Mouse (Mus musculus): Measurements from ENCODE around the gene Speer4f1.
"Not testable (repeated sequence)": the region's sequence is repeated elsewhere in the genome, so short reads cannot be mapped to it uniquely, and the experiment has no call there.

Speer4f1 gene

DNA sequence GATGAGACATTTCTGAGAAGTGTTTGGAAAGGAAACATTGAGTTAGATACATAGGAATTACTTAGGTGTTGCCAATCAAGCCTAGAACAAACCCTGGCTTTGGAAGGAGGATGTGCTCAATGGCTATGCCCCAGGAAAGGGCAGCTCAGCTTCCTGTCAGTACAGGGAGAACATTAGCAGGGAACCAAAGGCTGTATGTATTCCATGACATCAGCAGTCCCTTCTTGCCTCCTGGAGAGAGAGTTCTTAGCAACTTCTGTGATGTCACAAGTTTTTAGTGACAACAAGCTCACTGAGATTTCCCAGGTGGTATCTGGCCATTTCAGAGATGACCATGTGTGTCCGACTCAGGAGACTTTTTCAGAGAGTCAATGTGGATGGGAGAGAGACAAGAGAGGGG lies at the start of gene Speer4f1:
TSS of gene Speer4f1 (plus strand) at position 301 of the 400 bp plus-strand sequence.
- not testable (repeated sequence) for DNase-seq

DNA sequence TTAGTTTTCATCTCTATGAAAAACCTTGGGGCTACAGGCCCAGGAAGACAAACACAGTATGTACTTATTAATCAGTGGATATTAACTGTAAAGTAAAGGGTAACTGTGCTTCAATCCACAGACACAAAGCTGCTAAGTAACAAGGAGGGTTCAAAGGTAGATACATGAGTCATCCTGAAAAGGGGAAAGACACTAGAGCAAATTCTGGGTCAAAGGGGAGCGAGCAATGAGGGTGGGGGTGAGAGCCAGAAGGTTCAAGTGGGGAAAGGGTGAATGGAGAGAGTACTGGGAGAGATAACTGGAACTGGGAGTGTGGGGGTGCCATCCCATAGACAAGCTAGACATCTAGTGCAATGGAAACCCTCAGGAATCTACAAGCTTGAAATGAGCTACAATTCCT lies 49.0 kb upstream of the Speer4f1 start:
- DNase-seq, result no peak

DNA sequence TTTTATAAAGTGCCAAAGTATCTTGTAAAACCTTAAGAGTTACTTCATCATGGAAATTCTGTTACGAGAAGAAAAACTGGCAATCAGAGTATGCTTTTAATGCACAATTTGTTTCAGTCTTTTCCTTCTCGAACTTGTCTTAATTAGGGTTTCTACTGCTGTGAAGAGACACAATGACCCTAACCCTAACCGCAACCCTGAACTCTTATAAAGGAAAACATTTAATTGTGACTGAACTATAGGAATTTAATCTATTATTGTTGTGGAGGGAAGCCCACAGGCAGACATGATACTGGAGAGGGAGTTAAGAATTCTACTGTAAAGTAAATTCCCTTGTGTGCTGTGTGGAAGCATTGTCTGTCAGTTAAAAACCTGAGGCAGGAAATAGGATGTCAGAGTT lies 41.2 kb upstream of the Speer4f1 start:
- no peak for DNase-seq

GRCm38 (mm10) chr5:17436209-17436608 lies 39.7 kb upstream of the Speer4f1 start:
- no peak for DNase-seq

- no peak for DNase-seq
Observed at GRCm38 (mm10) chr5:17439487-17440102, 36.3 kb upstream of the Speer4f1 start.

- no peak for DNase-seq
Observed at GRCm38 (mm10) chr5:17454059-17454458, 21.8 kb upstream of the Speer4f1 start.

DNA sequence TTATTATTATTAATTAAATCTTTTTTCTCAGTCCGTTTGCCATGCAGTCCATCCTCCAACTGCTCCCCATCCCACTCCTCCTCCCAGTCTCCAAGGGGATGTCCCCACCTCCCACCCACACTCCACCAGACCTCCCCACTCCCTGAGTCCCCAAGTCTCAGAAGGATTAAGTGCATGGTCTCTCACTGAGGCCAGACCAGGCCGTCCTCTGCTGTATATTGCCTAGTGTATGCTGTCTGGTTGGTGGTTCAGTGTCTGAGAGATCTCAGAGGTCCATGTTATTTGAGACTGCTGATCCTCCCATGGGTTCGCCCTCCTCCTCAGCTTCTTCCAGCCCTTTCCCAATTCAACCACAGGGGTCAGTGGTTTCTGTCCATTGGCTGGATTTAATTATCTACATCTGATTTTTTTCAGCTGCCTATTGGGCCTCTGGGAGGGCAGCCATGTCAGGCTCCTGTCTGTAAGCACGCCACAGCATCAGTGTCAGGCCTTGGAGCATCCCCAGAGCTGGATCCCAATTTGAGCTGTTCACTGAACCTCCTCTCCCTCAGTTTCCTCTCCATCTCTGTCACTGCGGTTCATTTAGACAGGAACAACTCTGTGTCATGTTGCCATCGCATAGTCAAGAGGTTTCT lies 20.8 kb upstream of the Speer4f1 start:
- DNase-seq, result no peak

DNA sequence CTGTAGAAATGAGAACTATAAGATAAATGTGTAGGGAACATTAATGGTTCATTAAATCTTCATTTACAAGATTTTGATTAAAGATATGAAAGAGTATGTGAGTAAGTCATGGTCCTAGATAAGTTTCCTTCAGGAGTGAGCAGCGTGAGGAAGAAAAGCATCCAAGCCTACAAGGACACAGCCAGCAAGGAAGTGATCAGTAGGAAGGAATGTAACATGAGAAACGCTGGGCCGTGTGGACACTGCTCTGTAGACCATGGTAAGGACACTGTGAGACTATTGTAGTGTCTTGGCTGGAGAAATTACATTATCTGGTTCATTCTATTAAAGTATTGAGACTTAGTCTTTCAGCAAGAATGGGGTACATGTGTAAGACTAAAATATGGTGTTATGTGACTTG lies 19.2 kb upstream of the Speer4f1 start:
- DNase-seq, result no peak

GRCm38 (mm10) chr5:17468120-17468519 lies 7.8 kb upstream of the Speer4f1 start:
- DNase-seq, result not testable (repeated sequence)

GRCm38 (mm10) chr5:17476476-17476875 lies 578 bp downstream of the Speer4f1 start:
- DNase-seq, result no peak

DNA sequence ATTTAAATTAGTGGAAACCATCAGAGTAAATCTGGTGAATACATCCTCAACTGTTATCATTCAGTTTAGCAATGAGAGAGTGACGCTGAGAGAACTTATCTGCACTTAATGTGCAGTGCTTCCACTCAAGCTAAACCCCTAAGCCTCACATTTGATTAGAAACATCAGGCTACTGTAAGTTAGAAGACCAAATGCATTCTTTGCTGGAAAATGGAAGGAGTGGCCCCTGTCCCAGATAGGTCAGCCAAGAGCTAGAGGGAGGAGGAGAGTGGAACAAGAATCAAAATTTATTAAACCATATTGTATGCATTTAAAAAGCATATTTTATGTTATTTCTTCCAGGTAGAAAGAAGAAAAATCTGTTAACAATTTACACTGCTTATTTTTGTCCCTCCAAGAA lies 14.0 kb downstream of the Speer4f1 start:
- DNase-seq, result no peak

- no peak for DNase-seq
Observed at GRCm38 (mm10) chr5:17495616-17496015, 19.7 kb downstream of the Speer4f1 start.

GRCm38 (mm10) chr5:17496650-17497049 lies 20.8 kb downstream of the Speer4f1 start:
- DNase-seq, result no peak

GRCm38 (mm10) chr5:17499873-17500329 lies 24.0 kb downstream of the Speer4f1 start:
- DNase-seq, result no peak

DNA sequence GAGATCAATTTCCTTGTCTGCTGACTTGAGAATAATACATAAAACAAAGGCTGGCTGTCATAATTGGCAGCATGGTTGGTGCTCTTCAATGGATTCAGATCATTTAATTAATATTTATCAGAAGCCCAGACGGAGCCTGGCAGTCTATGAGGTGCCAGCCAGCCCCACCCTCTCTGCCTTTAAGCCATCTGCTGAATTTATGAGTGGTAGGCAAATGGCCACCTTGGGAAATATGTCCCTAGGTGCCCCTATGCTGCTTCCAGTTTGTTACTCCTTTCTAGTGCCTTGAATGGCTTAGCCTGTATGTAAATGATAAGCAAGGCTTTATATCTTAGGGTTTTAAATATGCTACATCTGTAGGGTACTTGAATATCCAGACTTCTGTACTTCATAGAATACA lies 25.0 kb downstream of the Speer4f1 start:
- DNase-seq, result no peak

- peak; percentile 3 for DNase-seq
Observed at GRCm38 (mm10) chr5:17505540-17505939, 29.6 kb downstream of the Speer4f1 start.

- DNase-seq, result no peak
Observed at GRCm38 (mm10) chr5:17508038-17508437, 32.1 kb downstream of the Speer4f1 start.

Data from kidney, postnatal 14 days (tissue).